Mouse (Mus musculus) liver, adult 2 months (tissue): ENCODE measurements around the gene Actbl2.

ENCODE experiments used
- CTCF ChIP-seq: fragments of 200-500 bp; IDR thresholded peaks from 2 replicates; pipeline ENCODE4 v1.5.1; 2011; ENCODE audit warnings: low read depth, low read length, control low read depth
- POLR2A ChIP-seq: fragments of 200-500 bp; IDR thresholded peaks from 2 replicates; pipeline ENCODE4 v1.6.1; 2011; ENCODE audit warnings: low read length, control low read depth; ENCODE audit not compliant: insufficient read depth; ENCODE audit errors: extremely low read depth

GRCm38 (mm10) chr13:111296029-111296428, 41.2 kb downstream of the Actbl2 start:
- TF ChIP-seq POLR2A: no peak
- no peak for TF ChIP-seq CTCF
